Mouse (Mus musculus): ENCODE results near the gene Gm16181. TPM values are rescaled to one million over a fixed set of nuclear protein-coding genes. Genes with fewer than 3 reads are reported as not detected.
A peak's percentile ranks its signal among the peaks of the same experiment; 100 is the strongest.

The Gm16181 gene
- total RNA-seq, 2 experiments from 2014 or later: 1.3 TPM; not detected in 1

DNA sequence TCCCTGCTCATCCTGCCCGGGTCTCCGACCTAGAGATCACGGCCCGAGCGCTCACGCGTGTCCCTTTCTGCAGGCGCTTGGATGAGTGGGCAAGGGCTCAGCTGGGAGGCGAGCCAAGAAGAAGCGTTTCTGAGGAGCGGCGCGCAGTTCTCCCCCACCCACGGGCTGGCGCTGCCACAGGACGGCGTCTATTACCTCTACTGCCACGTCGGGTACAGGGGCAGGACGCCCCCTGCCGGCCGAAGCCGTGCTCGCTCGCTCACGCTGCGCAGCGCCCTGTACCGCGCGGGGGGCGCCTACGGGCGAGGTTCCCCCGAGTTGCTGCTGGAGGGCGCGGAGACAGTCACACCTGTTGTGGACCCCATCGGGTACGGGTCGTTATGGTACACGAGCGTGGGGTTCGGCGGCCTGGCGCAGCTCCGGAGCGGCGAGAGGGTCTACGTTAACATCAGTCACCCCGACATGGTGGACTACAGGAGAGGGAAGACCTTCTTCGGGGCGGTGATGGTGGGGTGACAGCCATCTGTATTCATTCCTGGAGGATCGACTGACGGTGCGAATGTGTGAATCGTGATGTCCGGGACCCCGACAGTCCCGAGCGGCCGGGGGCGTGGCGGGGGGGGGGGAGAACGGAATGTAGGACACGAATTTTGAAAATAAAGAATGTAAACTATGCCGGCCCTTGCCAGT lies 24.9 kb upstream of the Gm16181 start:
- DNase-seq: peak; percentile 90

DNA sequence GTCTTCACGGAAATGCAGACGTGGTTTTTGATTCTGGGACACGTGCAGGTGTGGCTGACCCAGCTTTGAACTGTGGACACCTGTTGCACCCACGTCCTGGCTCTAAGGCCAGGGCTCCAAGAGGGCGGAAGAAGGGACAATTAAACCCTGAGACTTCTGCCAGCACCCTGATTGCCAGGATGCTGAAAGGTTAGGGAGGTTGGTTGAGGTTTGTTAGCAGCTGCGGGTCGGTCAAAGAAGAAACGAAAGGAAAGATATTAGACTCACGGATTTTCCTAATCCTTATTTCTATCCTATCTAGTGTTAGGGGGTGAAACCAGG lies 24.4 kb upstream of the Gm16181 start:
- no peak for DNase-seq

DNA sequence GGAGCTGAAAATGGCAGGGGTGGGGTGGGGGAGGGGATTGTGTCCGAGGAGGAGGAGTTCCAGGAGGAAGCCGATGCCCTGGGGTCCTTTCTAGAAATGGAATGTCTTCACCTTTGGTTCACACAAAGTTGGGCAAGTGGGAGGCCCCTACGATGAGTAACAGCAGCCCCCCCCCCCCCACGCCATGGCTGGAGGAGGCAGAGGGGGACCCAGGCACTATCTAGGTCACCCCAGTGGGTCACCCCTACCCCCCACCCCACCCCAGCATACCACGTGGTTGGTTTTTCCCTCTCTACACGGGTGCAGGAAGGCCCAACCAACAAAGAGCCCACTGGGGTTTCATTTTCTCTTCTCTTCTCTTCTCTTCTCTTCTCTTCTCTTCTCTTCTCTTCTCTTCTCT lies 23.5 kb upstream of the Gm16181 start:
- DNase-seq: no peak

DNA sequence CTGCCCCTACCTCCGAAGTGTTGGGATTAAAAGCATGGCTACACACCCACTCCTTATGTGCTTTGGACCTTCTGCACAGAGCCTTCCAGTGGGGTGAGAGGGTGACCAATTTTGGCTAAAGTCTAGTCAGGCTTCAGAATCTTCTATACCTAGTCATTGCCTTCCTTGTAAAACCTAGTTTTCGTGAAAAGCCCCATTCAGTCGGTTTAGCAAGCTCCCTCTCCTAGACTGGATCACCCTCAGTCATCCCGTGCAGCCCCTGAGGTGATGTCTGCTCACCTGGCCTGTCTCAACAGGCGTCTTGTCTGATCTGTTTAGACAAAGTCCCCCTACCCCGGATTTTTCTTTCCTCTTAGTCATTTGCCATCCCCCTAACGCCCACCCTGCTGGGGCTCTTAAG lies 22.6 kb upstream of the Gm16181 start:
- DNase-seq: no peak

DNA sequence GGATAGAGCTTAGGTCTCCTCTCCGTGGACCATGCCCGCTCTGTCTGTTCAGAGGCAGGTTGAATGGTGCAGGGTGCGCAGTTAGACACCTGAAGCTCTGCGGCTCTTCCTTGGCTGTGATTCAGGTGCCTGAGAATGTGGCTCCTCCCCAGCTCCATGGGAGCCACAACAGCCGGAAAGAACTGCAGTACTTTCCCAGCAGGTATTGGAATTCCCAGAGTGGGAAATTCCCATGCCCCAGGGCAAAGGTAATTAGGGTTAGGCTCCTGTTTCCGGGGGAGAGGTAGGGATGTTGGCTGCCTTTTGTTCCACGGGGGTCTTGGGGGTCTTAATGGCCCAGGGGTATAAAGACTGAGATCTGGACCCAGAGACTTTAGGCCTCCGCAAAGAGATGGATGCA lies 21.7 kb upstream of the Gm16181 start:
- DNase-seq: no peak

DNA sequence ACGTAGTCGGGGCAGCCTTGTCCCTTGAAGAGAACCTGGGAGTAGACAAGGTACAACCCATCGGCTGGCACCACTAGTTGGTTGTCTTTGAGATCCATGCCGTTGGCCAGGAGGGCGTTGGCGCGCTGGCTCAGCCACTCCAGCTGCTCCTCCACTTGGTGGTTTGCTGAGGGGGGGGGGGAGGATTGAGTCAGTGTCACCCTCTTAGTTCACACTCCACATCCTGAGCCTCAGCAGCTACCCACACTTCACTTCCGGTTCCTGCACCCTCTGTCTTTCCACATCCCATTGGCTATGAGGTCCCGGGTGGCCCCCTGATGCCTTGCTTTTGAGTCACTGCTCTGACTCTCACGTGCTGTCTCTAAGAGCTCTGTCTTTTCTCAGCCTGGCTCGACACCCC lies 20.2 kb upstream of the Gm16181 start:
- no peak for DNase-seq

DNA sequence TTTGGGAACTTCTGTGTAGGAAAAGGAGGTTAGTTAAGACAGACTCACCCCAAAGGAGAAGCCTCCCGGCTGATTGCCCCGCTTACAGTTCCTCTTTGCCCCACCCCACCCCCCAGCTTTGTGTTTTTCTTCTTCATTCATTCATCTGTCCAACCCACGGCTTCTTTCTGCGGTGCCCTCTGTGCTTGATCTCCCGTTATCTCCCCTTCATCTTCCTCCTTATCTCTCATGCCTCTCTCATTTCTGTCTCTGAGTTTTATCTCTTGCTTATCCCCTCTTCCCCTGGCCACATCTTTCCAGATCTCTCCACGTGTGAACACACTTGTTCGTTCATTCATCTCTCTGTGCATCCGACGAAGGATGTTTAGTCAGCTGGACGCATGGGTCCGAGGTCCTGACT lies 19.5 kb upstream of the Gm16181 start:
- DNase-seq: no peak

DNA sequence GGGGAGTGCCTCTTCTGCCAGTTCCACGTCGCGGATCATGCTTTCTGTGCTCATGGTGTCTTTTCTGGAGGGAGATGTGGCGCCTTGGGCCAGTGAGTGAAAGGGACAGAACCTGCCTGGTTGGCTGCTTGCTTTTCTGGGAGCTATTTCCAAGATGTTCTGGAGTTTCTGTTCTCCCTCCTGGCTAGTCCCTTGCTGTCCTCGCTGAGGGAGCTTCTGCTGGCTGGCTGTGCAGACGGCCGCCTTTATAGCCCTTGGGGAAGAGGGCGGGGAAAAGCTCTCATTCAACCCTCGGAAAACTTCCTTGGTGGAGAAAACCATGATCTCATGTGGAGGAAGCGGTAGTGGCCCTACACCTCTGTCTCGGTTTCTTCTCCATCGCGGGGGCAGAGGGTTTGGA lies 18.8 kb upstream of the Gm16181 start, which contains the start of gene Tnf:
Gene Tnf (minus strand): TSS at position 221 of the 400 bp plus-strand sequence.
- peak; percentile 53 for DNase-seq

DNA sequence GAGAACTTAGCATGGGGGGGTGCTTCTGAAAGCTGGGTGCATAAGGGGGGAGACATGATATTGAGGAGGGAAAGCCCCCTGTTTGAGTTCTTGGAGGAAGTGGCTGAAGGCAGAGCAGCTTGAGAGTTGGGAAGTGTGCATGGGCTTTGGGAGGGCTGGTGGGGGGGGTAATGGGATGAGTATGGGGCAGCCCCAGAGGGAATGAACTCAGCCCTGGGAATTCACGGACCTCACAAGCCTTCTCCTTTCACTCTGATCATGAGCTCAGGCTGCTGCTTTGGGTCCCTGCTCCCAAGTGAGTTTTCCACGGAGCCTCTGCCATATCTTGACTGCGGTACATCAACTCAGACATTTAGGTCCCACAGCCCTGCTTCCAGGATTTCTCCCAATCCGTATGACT lies 18.2 kb upstream of the Gm16181 start:
- no peak for DNase-seq

DNA sequence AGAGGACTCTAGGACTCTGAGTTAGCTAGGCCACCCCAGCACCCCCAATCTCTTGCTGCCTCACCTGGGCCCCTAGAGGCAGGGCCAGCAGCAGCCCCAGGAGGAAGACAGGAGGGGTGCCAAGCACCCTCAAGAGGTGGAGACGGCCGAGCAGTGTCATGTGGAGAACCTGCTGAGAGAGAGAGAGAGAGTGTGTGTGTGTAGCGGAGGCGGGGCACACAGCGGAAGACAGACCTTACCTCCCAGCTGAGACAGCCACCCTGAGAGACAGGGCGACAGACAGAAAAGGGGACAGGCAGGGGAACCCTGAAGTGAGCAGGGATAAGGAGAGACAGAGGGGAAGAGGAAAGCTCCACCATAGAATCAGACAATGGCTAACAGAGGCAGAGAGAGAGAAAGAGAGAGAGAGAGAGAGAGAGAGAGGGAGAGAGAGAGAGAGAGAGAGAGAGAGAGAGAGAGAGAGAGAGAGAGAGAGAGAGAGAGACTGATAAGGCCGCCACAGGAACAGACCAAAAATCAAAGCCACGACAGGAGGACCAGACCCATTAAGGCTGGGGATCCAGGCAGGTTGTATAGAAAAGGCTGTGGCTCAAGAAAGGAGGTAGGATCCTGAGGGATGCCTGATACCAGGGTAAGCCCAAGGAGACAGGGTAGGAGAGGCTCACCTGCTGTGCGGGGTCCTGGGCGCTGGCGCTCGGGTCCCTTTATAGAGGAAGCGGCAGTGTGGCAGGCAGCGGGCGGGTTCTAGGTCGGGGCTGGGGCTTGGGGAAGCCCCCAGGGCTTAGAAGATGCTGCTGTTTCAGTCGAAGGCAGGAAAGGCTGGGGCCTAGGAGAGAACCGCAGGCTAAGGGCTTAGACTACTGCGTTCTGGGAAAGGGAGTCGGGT lies 15.9 kb upstream of the Gm16181 start, which contains the start of gene Lta:
Gene Lta (minus strand): TSS at position 858 of the 886 bp plus-strand sequence.
- no peak for DNase-seq

DNA sequence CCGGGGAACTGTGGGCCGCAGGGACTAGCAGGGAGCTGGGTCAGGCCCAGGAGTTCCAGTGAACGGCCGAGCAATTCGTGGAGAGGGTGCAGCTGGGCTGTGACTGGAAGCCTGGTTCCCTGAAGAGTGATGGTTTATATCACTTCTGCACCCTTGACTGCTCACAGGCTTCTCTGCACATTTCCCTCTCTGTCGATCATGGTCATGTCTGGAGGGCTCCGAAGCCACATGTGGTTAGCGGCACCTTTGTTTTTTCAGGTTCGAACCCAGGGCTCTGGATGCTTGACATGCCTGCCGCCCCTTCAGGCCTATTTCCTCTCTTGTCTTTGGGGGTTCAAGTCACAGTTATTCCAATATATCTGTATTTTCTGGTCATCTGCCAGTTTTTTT lies 15.3 kb upstream of the Gm16181 start:
- DNase-seq: no peak

DNA sequence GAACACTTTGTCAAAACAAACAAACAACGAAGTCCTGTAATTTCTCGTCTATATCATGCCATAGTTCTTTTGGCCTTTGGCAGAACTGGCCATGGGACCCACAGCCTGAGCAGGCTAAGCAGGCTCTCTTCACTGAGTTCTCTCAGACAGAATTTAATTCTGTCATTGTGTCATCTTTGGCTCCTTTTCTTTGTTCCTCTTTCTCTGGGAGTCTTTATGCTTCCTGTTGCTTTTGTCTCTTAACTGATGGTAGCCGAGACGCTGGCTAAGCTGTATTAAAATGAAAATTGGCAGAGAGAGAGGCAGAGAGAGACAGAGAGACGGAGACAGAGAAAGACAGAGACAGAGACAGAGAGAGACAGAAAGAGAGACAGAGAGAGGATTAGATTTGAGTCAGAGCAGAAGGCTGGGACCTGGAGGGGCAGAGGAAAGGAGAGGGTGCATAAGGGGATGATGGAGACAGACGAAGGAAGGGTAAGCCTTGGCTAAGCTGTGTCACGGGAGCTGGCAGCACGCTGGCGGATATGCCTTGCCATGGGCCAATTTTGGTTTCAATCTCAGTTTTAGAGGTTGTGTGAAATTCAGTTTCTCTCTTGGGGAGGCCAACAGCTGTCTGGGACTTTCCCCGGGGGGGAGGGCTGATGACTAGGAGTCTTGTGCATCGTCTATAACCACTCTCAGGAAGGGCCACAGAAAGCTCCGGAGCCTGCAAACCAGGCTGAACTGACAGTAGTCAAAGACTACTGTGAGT lies 10.7 kb upstream of the Gm16181 start:
- DNase-seq: no peak

DNA sequence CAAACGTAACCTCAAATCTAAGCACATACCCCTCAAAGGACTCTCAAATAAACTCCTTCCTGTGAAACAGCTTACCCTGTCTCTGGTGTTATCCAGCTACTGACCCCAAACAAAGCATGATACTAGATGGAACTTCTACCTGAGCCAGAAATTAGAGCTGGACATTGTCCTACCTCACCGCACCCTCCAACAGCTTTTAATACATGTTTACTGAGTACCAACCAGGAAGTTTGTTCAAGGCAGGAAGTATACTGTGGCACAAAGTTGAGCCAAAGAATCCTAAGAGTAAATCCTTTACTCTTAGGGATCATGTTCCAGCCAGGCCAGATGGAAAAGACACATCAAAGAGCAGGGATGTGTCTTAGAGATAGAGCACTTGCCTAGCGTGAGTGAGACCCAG lies 10.0 kb upstream of the Gm16181 start:
- DNase-seq: no peak

DNA sequence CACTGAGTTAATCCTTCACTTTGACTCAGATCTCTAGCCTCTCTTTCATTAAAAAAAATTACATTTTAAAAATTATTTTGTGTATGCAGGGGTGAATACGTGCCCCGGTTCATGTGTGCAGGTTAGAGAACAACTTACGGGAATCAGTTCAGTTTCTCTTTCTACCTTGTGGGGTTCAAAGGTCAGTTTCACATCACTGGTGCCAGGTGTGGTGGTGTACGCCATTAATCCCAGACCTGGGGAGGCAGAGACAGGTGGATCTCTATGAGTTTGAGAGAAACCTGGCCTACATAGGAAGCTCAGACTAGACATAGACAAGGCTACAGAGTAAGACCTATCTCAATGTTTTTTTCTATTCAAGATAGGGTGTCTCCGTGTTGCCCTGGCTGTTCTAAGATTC lies 7.6 kb upstream of the Gm16181 start:
- no peak for DNase-seq

DNA sequence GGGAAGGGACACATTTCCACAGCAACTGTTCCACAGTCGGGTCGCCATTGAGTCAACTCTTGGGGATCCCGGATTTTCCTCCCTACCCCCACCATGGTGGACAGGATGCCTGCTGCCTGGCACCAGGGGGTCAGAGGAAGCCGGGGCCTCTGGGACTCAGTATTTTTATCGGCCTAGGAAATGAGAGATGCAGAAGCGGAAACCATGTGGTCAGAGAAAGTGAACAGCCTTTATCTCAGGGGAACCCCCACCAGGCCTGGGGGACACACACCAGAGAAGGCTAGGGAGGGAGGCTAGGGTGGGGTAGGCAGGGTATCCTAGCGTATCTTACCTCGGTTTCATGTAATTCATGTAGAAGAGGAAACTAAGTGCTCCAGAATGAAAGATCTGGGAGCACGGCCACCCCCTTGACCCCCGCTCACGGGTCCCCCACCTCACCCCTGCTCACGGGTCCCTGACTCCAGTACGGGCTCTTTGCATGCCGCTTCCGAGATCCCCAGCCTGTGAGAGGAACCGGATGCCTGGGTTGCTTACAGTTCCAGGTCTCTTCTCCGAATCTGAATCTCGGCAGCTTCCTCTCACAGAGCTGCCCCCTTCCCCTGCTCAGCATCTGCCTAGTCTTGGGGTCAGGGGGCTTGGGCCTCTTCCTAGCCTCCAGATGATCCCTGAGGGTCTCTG lies 2.0 kb upstream of the Gm16181 start:
- peak; percentile 48 for DNase-seq

DNA sequence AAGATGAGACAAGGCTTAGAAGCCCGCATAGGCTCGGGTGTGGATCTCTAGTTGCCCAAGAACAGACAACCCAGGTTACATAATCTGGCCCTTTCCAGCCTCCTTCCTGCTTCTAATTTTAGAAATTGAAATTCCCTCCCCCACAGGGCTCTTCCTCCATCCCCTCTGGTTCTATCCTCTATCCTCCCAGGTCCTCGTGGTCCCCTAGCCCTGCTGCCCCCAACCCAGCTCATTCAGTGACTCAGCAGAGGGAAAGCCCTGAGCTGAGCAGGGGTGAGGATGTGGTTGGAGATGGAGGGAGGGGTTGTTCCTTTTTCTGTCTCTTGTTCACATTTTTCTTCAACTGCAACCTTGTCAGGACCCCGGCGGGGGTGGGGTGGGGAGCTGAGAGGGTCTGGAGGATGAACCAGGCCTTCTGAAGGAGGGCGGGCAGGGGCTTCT lies 1.0 kb upstream of the Gm16181 start:
- DNase-seq: no peak

DNA sequence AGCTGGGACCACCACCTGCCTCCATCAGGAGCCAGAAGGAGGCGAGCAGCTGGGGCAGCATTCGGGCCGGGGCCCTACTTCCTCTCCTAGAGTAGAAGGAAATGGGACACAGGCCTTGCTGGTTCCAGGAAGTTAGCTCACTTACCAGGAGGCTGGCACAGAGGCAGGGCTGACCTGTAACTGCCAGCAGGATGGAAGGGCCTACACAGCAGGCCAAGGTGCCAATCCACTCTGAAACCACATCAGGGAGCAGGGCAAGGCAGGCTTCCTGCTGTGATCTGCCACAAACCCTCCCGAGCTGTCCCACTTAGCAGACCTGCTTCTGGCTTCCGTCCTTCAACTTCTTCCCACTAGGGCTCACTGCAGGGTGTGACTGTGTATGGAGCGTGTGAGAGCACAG lies 1.7 kb downstream of the Gm16181 start:
- no peak for DNase-seq

DNA sequence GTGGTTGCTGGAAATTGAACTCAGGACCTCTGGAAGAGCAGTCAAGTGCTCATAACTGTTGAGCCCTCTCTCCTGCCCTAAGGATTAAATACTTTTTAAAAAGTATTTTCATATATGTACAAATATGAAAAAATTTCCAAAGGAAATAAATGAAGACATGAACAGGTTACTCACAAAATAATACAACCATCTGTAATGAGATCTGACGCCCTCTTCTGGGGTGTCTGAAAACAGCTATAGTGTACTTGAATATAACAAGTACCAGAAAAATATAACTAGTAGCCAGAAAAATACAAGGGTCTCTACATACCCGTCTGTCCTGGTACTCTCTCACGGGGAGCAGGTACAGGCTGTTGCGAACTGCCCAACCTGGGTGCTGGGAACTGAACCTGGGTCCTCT lies 4.0 kb downstream of the Gm16181 start:
- no peak for DNase-seq

DNA sequence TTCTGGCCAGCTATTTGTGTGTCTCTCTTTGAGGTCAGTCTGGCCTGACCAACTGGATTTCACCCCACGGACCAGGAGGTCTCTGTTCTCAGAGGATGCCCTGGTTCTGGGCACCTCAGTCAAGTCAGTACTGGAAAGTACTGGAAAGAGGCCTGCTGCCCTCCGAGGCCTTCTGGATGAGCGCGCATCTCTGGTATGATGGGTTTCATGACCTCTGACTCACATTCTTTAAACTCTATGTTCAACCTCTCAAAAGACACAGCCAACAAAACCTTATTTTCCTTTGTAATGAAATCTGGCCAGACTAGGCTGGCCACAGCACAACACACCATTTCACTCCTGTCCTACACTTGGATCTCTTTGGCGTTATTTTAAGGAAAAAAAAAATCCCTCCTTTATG lies 4.8 kb downstream of the Gm16181 start:
- no peak for DNase-seq

DNA sequence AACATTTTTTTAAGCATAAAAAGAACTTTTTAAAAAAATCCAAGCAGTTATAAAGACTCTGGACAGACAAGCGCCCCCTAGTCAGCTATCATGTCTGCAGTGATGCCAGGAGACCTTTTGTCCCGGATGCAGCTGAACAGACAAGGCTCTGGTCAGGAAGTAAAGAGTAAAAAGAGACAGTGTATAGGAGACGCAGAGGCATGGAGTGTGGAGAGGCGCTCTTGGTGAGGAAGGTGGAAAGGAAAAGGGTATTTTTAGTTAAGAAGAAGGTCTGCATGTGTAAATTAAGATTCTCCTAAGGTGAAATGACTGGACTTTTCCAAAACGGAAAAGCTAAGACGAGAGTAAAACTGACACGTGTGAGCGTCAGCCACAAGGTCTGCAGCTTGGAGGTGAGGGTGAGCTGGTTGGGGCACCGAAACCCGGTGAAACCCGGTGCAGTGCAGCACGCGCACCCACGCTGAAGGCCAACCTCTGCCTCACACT lies 6.0 kb downstream of the Gm16181 start:
- DNase-seq: no peak

DNA sequence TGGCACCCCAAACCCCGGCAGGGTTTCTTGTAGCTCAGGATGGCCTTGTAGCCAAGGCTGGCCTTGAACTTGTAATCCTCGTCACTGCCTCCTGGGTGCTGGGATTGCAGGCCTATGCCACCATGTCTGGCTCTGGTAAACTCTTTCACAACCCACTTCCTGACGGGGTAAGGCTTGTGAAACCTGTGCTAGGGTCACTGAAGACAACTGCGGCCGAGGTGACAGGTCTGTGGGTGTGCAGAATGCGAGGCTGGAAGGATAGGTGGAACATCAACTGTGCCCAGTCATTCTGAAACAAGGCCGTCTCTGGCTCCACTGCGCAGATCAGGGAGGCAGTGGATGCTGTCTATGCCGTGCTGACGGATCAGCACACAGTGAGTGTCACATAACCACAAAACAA lies 10.4 kb downstream of the Gm16181 start:
- no peak for DNase-seq

DNA sequence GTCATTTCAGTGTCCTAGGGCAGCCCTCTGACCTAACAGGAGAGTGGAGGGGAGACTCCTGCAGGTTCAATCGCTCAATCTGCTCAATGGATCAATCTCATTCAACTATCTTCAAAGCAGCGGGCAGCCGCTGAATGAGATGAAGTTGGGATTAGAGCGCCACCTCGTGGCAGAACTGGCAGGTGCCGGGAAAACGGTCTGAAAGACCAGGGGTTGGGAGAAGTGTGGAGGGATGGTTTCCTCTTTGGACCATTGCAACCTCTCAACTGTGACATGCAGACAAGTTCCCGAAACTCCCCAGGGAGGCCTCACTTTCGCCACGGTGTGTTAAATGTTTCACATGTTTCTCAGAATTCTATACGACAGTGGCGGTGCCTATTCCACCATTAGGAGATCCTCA lies 11.4 kb downstream of the Gm16181 start:
- peak; percentile 92 for DNase-seq

Measured in adrenal gland, postnatal 10 days (tissue).